Mouse (Mus musculus) embryonic facial prominence, embryonic 13.5 days (tissue): ENCODE data around the gene Abcg4. TPM values are rescaled to one million over a fixed set of nuclear protein-coding genes. Genes with fewer than 3 reads are reported as not detected.
A peak's percentile ranks its signal among the peaks of the same experiment; 100 is the strongest.
"Not testable (repeated sequence)": the region's sequence is repeated elsewhere in the genome, so short reads cannot be mapped to it uniquely, and the experiment has no call there.

Experiments used
- ATAC-seq: fragments of 200-750 bp; cut with Nextera tagmentation; 2 replicates; pipeline ENCODE4 v1.8.0; 2017; ENCODE audit warnings: low read depth; ENCODE audit not compliant: insufficient number of reproducible peaks, insufficient read depth, low FRiP score, low TSS enrichment
- H3K27ac ChIP-seq: fragments of 300-500 bp; sonication (generic); 2 replicates; pipeline ENCODE4 v1.5.1; 2015; ENCODE audit warnings: moderate library complexity, mild to moderate bottlenecking, inconsistent platforms
- H3K27me3 ChIP-seq: fragments of 300-500 bp; sonication (generic); 2 replicates; pipeline ENCODE4 v1.6.1; 2015; ENCODE audit warnings: mild to moderate bottlenecking, inconsistent platforms
- H3K36me3 ChIP-seq: fragments of 300-500 bp; sonication (generic); 2 replicates; pipeline ENCODE4 v1.6.1; 2015; ENCODE audit warnings: mild to moderate bottlenecking, inconsistent platforms
- H3K4me1 ChIP-seq: fragments of 300-500 bp; sonication (generic); 2 replicates; pipeline ENCODE4 v1.6.1; 2015; ENCODE audit warnings: inconsistent platforms
- H3K4me2 ChIP-seq: fragments of 300-500 bp; sonication (generic); 2 replicates; pipeline ENCODE4 v1.6.1; 2015; ENCODE audit warnings: moderate library complexity, mild to moderate bottlenecking, inconsistent platforms
- H3K4me3 ChIP-seq: fragments of 300-500 bp; sonication (generic); 2 replicates; pipeline ENCODE4 v1.5.1; 2015; ENCODE audit warnings: mild to moderate bottlenecking, inconsistent platforms
- H3K9ac ChIP-seq: fragments of 300-500 bp; sonication (generic); 2 replicates; pipeline ENCODE4 v1.6.1; 2015; ENCODE audit warnings: mild to moderate bottlenecking, inconsistent platforms
- H3K9me3 ChIP-seq: fragments of 300-500 bp; sonication (generic); 2 replicates; pipeline ENCODE4 v1.6.1; 2016; ENCODE audit warnings: inconsistent platforms
- WGBS: fragments of 180-500 bp; shearing (Covaris S2); methylation state at CpG from one replicate; pipeline ENCODE4 v1.1.7; 2015; ENCODE audit warnings: mixed read lengths; 5-methylcytosine and 5-hydroxymethylcytosine counted together
- polyA plus RNA-seq: library from polyadenylated mRNA; unstranded; fragments of >200 nt; fragmentation: Nextera tagmentation; extraction: Ambion mirVana; gene quantifications from 2 replicates; pipeline ENCODE4 v1.2.1, GENCODE M21; 2015

Gene Abcg4
- polyA plus RNA-seq, 1 experiment from 2014 or later = 6.1 TPM

DNA sequence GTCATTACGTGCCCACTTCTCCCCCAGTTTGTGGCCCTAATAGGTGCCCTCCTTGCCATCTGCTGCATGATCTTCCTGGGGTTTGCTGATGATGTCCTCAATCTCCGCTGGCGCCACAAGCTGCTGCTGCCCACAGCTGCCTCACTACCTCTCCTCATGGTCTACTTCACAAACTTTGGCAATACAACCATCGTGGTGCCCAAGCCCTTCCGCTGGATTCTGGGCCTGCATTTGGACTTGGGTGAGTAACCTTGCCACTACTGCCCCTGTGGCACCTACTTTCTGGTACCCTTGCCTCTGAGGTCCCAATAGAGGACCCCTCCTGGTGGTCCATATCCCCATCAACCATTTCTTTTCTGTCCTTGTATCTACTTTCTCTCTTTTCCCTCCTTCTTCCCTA is 39.5 kb upstream of the Abcg4 start:
- Histone ChIP-seq H3K4me3 (peak overlapping the region; percentile 83), H3K9ac (peak overlapping the region; percentile 91; the same call in 1 of the 2 replicates), H3K27me3 (no peaks in the 10 kb centered on the region), H3K4me1 (peaks cover 13% of the 10 kb centered on the region), H3K36me3 (peaks cover 46% of the 10 kb centered on the region), H3K4me2 (peak overlapping the region; percentile 76), H3K9me3 (no peaks in the 10 kb centered on the region), H3K27ac (no peak overlapping the region)
- ATAC-seq = no peak
- WGBS = 87% methylated on average over 5 of the region's 5 CpGs

DNA sequence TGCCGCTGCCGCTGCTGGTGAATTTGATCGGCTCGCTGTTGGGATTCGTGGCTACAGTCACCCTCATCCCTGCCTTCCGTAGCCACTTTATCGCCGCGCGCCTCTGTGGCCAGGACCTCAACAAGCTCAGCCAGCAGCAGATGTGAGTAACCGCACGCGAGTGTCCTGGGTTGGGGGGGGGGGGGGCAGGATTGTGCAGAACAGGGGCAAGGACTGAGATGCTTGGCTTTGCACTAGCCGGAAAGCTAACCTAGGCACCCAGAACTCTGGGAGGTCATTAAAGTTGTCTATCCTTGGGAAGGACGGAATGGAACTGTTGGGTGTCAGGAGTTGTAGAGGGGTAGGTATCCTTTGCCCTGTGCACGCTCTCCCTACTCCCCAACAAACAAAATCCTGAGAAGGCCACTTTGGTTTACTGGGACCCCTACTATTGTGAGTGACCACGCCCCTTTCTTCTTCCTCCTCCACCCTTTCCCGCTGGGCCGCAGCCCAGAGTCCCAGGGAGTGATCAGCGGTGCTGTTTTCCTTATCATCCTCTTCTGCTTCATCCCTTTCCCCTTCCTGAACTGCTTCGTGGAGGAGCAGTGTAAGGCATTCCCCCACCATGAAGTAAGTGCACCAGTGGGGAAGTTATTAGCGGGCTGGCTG is 38.8 kb upstream of the Abcg4 start:
- H3K4me2 ChIP-seq = peak overlapping the region; percentile 76
- peaks cover 39% of the 10 kb centered on the region for H3K36me3 ChIP-seq
- H3K4me1 ChIP-seq = peaks cover 13% of the 10 kb centered on the region
- H3K27ac ChIP-seq = peak overlapping the region; percentile 94
- H3K4me3 ChIP-seq = peak overlapping the region; percentile 83
- no peaks in the 10 kb centered on the region for H3K27me3 ChIP-seq
- peak overlapping the region; percentile 91 for H3K9ac ChIP-seq
- under 1% methylated on average over 22 of the region's 22 CpGs for WGBS
- no peaks in the 10 kb centered on the region for H3K9me3 ChIP-seq
- ATAC-seq = 0 out of 2 replicates have a peak, but pooled peaks have one; percentile 21

DNA sequence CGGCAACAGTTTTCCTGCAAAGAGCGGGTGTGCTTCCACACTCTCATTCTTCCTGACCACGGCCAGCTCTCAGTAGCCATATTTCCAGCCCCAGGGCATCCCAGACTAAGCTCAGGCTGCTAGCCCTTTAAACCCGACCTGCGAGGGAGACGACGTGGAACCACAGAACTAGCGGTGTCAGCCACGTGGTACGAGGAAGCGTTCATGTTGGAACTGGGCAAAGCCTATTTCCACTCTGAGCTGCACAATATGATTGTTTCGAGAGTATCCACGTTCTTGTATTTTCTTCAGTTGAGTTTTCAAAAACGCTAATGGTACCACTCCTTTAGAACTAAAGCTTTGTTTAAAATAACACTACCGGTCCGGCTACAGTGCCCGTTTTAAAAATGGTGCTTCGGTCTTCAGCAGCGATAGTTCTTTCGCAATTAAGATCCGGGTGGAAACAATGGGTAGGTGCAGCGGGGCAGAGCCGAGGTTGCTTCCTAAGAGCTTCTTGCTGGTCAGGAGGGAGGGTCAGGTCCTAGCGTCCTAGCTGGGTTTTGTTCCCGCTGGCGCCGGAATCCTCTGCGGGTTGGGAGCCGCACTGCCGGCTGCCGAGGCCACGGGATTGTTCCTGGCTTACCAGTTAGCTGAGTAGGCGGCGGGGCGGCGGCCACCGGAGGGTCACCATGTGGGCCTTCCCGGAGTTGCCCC is 38.1 kb upstream of the Abcg4 start:
- H3K27me3 ChIP-seq = no peaks in the 10 kb centered on the region
- peak overlapping the region; percentile 76 for H3K4me2 ChIP-seq
- peak overlapping the region; percentile 91 for H3K9ac ChIP-seq
- peaks cover 13% of the 10 kb centered on the region for H3K4me1 ChIP-seq
- H3K9me3 ChIP-seq = no peaks in the 10 kb centered on the region
- H3K4me3 ChIP-seq = peak overlapping the region; percentile 83
- peak; percentile 83 for ATAC-seq
- H3K27ac ChIP-seq = peak overlapping the region; percentile 94
- peaks cover 33% of the 10 kb centered on the region for H3K36me3 ChIP-seq
- under 1% methylated on average over 38 of the region's 38 CpGs for WGBS

DNA sequence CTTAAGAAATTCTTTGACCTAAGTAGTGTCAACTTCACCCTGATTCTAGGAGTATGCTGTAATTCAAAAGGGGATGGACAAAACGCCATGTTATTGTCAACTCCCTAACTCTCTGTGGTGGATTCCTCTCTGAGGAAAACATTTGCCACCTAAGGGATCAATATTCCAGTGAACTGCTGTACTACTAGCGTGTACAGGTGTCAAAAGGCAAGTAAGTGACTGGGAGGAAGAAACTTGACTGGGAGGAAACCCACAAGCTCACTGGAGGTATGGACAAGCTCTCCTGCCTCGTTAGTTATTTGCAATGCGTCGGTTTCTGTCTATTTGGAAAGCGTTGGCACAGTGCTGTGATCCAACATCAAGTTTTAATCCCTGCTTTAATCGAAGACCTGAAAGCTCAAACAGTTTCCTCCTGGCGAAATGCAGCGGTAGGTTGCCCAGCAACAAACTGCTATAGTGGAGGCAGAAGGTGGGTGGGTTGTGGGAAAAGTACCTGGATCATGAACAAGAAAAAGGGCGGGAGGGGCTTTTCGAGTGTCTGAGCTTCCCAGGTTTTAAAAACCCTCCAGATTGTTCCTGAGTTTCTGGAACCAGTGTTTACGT is 37.5 kb upstream of the Abcg4 start, which contains the start of gene Dpagt1:
Dpagt1 (plus strand) TSS at position 252 of the 603 bp plus-strand sequence.
- H3K4me2 ChIP-seq = peak within 1 kb of the TSS; percentile 76
- H3K4me3 ChIP-seq = peak within 1 kb of the TSS; percentile 83
- H3K27me3 ChIP-seq = no peaks in the 10 kb centered on the region
- peak within 1 kb of the TSS; percentile 94 for H3K27ac ChIP-seq
- peaks cover 26% of the 10 kb centered on the region for H3K36me3 ChIP-seq
- peaks cover 15% of the 10 kb centered on the region for H3K4me1 ChIP-seq
- 5% methylated on average over 12 of the region's 12 CpGs for WGBS
- H3K9ac ChIP-seq = peak within 1 kb of the TSS; percentile 91
- ATAC-seq = no peak; the same call in 1 of the 2 replicates
- H3K9me3 ChIP-seq = no peaks in the 10 kb centered on the region

DNA sequence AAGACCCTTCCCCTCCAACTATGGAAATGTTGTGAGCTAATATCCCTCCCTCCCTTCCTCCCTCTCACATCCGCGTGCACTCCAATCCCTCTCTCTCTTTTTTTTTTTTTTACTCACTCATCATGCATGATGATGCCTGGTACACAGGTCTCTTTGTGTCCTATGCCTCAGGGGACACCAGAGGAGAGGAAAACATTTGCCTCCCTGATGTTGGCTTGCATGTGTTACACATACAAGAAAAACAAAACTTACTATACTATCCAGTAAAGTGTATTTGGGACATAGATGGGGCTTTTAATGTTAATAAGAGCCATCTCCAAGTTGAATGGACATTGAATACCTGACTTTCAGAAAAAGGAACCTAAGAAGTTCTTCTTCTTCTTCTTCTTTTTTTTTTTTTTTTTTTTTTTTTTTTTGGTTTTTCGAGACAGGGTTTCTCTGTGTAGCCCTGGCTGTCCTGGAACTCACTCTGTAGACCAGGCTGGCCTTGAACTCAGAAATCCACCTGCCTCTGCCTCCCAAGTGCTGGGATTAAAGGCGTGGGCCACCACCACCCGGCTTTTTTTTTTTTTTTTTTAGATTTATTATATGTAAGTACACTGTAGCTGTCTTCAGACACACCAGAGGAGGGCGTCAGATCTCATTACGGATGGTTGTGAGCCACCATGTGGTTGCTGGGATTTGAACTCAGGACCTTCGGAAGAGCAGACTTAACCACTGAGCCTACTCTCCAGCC is 36.8 kb upstream of the Abcg4 start:
- peak overlapping the region; percentile 76 for H3K4me2 ChIP-seq
- H3K9ac ChIP-seq = peak overlapping the region; percentile 91; the same call in 1 of the 2 replicates

DNA sequence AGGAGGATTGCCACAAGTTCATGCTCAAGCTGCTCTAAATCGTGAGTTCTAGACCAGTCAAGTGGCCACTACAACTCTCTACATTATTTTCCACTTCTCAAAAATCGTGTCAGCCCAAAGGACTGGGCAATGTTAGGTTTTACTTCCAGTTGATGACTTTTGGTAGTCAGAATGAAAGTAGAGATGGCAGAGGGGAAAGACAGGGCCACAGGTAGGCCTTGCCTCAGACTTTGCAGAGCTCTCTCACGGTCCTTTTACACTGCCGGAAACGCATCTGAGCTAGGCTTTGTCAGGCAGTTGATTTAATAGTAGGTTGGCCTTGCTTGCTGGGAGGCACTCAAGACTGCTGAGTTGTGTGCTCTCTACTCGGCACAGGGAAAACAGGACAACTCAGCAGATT is 35.7 kb upstream of the Abcg4 start:
- Histone ChIP-seq H3K4me3 (no peak overlapping the region), H3K4me1 (peaks cover 23% of the 10 kb centered on the region), H3K4me2 (no peak overlapping the region), H3K9ac (no peak overlapping the region), H3K27me3 (no peaks in the 10 kb centered on the region), H3K27ac (no peak overlapping the region), H3K36me3 (peaks cover 11% of the 10 kb centered on the region), H3K9me3 (no peaks in the 10 kb centered on the region)
- no peak for ATAC-seq
- 78% methylated on average over 6 of the region's 6 CpGs for WGBS

More for the DNA sequence above, 36.8 kb upstream of the Abcg4 start:
- H3K27ac ChIP-seq = peak overlapping the region; percentile 94; the same call in 1 of the 2 replicates
- H3K27me3 ChIP-seq, ATAC-seq, H3K9me3 ChIP-seq: not testable (repeated sequence)
- 71% methylated on average over 7 of the region's 8 CpGs for WGBS
- peak overlapping the region; percentile 83; the same call in 1 of the 2 replicates for H3K4me3 ChIP-seq
- H3K36me3 ChIP-seq = peaks cover 20% of the 10 kb centered on the region
- H3K4me1 ChIP-seq = peaks cover 20% of the 10 kb centered on the region

DNA sequence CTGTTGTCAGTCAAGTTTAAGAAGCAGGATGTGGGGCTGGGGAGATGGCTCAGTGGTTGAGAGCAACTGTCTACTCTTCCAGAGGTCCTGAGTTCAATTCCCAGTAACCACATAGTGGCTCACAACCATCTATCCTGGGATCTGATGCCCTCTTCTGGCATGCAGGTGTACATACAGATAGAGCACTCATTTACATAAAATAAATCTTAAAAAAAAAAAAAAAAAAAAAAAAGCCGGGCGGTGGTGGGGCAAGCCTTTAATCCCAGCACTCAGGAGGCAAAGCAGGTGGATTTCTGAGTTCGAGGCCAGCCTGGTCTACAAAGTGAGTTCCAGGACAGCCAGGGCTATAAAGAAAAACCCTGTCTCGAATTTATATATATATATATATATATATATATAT is 35.2 kb upstream of the Abcg4 start:
- ATAC-seq, H3K27ac ChIP-seq, H3K27me3 ChIP-seq, H3K36me3 ChIP-seq, H3K9me3 ChIP-seq, H3K4me3 ChIP-seq, H3K9ac ChIP-seq, H3K4me2 ChIP-seq: not testable (repeated sequence)
- peaks cover 28% of the 10 kb centered on the region for H3K4me1 ChIP-seq
- 80% methylated on average over 3 of the region's 4 CpGs for WGBS

DNA sequence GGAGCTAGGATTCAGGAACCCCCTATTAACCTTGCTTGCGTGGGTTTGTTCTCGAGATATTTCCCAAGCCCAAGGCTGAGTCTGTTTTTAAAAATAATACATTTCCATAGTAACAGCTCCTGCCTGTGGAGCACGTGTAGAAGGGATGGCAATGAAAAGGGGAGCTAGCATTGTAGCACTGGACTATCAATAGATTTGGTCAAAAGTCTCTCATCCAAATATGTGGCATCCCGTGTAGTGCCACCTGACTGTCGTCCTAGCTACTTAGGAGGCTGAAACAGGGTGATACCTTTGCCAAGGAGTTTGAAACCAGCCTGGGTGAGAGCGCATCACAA is 32.4 kb upstream of the Abcg4 start:
- Histone ChIP-seq H3K4me2 (peak overlapping the region; percentile 94), H3K9ac (peak overlapping the region; percentile 57), H3K9me3 (no peaks in the 10 kb centered on the region), H3K4me1 (peaks cover 29% of the 10 kb centered on the region), H3K27me3 (no peaks in the 10 kb centered on the region), H3K4me3 (peak overlapping the region; percentile 84), H3K27ac (peak overlapping the region; percentile 74), H3K36me3 (peaks cover 12% of the 10 kb centered on the region)
- 26% methylated on average over 6 of the region's 6 CpGs for WGBS
- no peak for ATAC-seq

DNA sequence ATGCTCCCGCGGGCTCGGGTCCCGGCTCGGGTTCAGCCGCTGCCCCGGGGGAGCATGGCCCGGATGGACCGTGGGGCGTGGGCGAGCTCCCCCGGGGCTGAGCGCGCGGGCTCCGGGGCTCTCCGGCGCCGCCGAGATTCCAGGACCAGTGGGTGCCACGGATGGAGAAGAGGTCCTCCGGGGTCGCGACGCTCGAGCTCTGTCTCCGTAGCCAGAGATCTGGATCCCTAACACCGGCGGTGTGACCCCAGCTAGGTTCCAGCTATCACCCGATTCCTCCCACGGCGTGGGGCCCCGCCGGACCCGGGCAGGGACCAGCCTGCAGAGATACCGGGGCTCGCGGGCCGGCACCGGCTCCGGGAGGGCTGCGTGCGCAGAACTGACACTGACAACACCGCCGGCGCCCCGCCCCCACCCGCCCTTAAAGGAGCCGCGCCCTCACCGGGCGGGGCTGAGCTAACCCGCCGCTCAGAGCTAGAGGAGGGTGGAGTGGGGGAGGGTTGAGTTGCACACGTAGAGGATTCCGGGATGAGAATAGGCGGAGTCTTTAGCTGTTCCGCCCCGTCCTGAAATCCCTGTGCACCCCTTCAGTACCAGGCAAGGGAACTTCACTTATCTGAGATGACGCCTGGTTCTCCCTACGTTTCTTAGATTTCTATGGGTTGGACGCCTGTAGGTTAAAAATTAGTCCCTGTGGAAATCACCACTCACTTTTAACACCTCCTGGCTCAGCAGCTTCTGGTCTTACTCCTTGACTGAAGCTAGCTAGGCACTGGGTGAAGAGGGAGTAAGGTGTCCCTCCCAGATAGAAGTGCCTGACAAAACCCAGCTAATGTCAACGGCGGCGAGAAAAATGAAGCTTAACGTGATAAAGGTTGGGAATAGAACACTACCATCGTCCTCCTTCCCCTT is 31.7 kb upstream of the Abcg4 start, which contains the start of gene C2cd2l:
C2cd2l (minus strand) TSS at position 399 of the 912 bp plus-strand sequence.
- under 1% methylated on average over 67 of the region's 67 CpGs for WGBS
- peak within 1 kb of the TSS; percentile 84 for H3K4me3 ChIP-seq
- H3K27ac ChIP-seq = peak within 1 kb of the TSS; percentile 74
- no peaks in the 10 kb centered on the region for H3K27me3 ChIP-seq
- peak; percentile 98 for ATAC-seq
- H3K9ac ChIP-seq = peak within 1 kb of the TSS; percentile 88
- peaks cover 18% of the 10 kb centered on the region for H3K36me3 ChIP-seq
- peaks cover 27% of the 10 kb centered on the region for H3K4me1 ChIP-seq
- H3K4me2 ChIP-seq = peak within 1 kb of the TSS; percentile 94
- H3K9me3 ChIP-seq = no peaks in the 10 kb centered on the region

DNA sequence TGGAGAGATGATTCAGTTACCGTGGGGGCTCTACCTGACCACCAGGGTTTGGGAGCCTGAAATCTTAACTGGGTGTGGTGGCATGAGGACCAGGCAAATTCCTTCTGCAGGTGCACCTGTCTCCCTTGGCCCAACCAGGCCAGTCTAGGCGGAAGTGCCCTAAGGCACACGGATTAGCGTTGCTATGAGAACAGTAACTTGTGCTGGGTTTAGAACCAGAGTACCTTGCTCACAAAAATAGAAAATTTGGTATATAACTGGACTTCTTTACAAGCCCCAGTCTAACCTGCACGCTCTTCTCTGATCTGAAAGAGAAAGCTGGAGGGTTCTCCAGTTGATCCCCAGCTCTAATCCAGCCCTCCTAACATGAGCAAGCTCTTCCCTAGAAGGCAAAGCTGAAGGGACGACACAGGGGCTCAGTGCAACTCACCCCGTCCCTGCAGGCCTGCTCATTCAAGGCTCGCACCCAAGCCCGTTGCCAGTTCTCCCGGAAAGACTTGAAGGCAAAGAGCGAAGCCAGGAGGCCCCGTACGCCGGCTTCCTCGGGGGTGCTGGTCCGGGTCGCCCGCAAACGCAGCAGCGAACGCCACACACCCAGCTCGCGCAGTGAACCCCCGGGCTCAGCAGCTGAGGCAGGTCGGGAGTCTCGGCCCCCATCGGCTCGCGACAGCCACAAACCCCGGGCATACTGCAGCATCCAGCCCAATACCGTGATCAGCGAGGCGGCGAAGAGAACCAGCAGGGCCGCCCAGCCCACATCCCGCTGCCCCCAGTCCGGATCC is 30.9 kb upstream of the Abcg4 start:
- Histone ChIP-seq H3K9ac (peak overlapping the region; percentile 88), H3K4me3 (peak overlapping the region; percentile 84), H3K27me3 (no peaks in the 10 kb centered on the region), H3K9me3 (no peaks in the 10 kb centered on the region), H3K36me3 (peaks cover 25% of the 10 kb centered on the region), H3K4me2 (peak overlapping the region; percentile 94), H3K4me1 (peaks cover 27% of the 10 kb centered on the region), H3K27ac (peak overlapping the region; percentile 45; the same call in 1 of the 2 replicates)
- ATAC-seq = no peak
- under 1% methylated on average over 36 of the region's 37 CpGs for WGBS
